Mouse (Mus musculus) spleen, adult 2 months (tissue): ENCODE data around the gene Pprc1. TPM values are rescaled to one million over a fixed set of nuclear protein-coding genes. Genes with fewer than 3 reads are reported as not detected.

Source experiments
- DNase-seq, 2 experiments: peaks; one replicate each; pipeline versions ENCODE4 v3.0.0 to v3.0.0-alpha.2; 2012 to 2021; ENCODE audit warnings: low spot score in 2 of 2, low read depth in 1 of 2
- H3K27ac ChIP-seq: fragments of 200-500 bp; 2 replicates; pipeline ENCODE4 v1.5.1; 2012; ENCODE audit warnings: low read length, inconsistent platforms; ENCODE audit not compliant: insufficient read depth
- H3K27me3 ChIP-seq: fragments of 200-500 bp; 2 replicates; pipeline ENCODE4 v1.6.1; 2012; ENCODE audit warnings: mild to moderate bottlenecking, moderate library complexity, low read length, inconsistent platforms; ENCODE audit not compliant: control insufficient read depth, insufficient read depth
- H3K36me3 ChIP-seq: fragments of 200-500 bp; 2 replicates; pipeline ENCODE4 v1.6.1; 2012; ENCODE audit warnings: mild to moderate bottlenecking, low read length, inconsistent platforms; ENCODE audit not compliant: control insufficient read depth, insufficient read depth
- H3K4me1 ChIP-seq: fragments of 200-500 bp; 2 replicates; pipeline ENCODE4 v1.6.1; 2011; ENCODE audit warnings: inconsistent platforms; ENCODE audit not compliant: control insufficient read depth, insufficient read depth, insufficient read length
- H3K4me3 ChIP-seq: fragments of 200-500 bp; 2 replicates; pipeline ENCODE4 v1.5.1; 2011; ENCODE audit warnings: mild to moderate bottlenecking, inconsistent platforms; ENCODE audit not compliant: insufficient read depth, insufficient read length; ENCODE audit errors: extremely low read depth
- CTCF ChIP-seq: fragments of 200-500 bp; IDR thresholded peaks from 2 replicates; pipeline ENCODE4 v1.5.1; 2011; ENCODE audit warnings: mild to moderate bottlenecking, inconsistent platforms; ENCODE audit not compliant: insufficient read depth, insufficient read length, insufficient replicate concordance; ENCODE audit errors: extremely low read depth
- POLR2A ChIP-seq: fragments of 200-500 bp; IDR thresholded peaks from 2 replicates; pipeline ENCODE4 v1.6.1; 2011; ENCODE audit warnings: low read depth, low read length, inconsistent platforms
- WGBS: fragments of 180-500 bp; shearing (Covaris S2); methylation state at CpG from one replicate; pipeline ENCODE4 v1.1.7; 2018; 5-methylcytosine and 5-hydroxymethylcytosine counted together
- polyA plus RNA-seq: library from polyadenylated mRNA; depleted of rRNA; stranded (reverse); fragments of >200 nt; gene quantifications from 2 replicates; pipeline ENCODE4 v1.2.3, GENCODE M21; 2012

Gene Pprc1
- polyA plus RNA-seq, 1 experiment: 28.5 TPM

DNA sequence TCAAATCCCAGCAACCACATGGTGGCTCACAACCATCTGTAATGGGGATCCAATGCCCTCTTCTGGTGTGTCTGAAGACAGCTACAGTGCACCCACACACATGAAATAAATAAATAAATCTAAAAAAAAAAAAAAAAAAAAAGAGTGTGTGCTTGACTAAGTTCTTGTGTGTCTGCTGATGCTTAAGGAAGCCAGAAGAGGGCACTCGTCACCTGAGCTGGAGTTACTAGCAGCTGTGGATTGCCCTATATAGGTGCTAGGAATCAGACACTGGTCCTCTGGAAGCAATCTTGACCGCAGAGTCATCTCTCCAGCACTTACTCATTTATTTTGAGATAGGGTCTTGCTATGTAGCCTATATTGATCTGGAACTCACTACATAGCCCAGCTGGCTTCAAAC, 49.5 kb downstream of the Pprc1 start:
- no peaks in the 10 kb centered on the region for H3K27me3 ChIP-seq
- H3K36me3 ChIP-seq: no peaks in the 10 kb centered on the region
- DNase-seq: no peak
- H3K4me3 ChIP-seq: no peak overlapping the region
- H3K27ac ChIP-seq: no peak overlapping the region
- no peaks in the 10 kb centered on the region for H3K4me1 ChIP-seq
- TF ChIP-seq POLR2A (no peak), CTCF (no peak)
- 98% methylated on average over 2 of the region's 2 CpGs for whole genome bisulfite sequencing

DNA sequence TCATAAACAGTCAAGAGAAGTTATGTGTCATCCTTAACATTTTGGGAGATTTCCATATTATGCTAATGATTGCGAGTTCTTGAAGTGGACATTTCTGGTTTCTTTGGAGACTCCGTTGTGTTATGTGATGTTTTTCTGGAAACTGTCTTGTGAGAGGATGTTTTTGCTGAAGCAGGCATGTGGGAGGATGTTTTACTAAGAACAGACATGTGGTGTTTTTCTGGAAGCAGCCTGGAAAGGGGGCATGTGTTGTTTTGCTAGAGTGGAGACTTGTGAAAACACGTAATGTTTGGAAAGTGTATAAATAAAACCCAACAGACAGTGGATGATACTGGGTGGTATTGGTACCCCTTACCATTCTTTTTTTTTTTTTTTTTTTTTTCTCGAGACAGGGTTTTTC, 50.6 kb downstream of the Pprc1 start:
- WGBS: 84% methylated on average over 4 of the region's 4 CpGs
- Histone ChIP-seq H3K4me3 (no peak overlapping the region), H3K27ac (no peak overlapping the region), H3K27me3 (no peaks in the 10 kb centered on the region), H3K36me3 (no peaks in the 10 kb centered on the region), H3K4me1 (no peaks in the 10 kb centered on the region)
- no peak for TF ChIP-seq POLR2A
- TF ChIP-seq CTCF: no peak
- DNase-seq: no peak

DNA sequence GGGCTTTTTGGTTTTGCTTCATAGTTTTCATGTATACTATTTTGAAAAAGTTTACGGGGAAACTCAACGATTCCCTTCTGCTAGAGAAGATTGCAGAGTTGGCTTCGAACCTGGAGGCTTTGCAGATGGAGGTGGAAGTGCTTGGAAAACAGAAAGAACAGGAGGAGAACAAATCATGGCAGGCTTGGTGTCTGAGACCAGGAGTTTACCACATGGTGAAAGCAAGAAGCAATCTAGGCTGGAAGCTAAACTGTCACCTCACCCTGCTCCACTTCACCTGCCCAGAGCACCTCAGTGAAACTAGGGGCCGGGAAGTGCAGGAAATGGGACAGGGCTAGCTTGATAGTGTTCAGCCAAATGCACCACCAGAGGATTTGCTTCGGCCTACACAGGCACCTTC, 51.7 kb downstream of the Pprc1 start:
- TF ChIP-seq CTCF (no peak), POLR2A (no peak)
- Histone ChIP-seq H3K36me3 (no peaks in the 10 kb centered on the region), H3K27me3 (no peaks in the 10 kb centered on the region), H3K4me3 (no peak overlapping the region), H3K27ac (no peak overlapping the region), H3K4me1 (no peaks in the 10 kb centered on the region)
- DNase-seq: no peak
- WGBS: 92% methylated on average over 5 of the region's 5 CpGs

DNA sequence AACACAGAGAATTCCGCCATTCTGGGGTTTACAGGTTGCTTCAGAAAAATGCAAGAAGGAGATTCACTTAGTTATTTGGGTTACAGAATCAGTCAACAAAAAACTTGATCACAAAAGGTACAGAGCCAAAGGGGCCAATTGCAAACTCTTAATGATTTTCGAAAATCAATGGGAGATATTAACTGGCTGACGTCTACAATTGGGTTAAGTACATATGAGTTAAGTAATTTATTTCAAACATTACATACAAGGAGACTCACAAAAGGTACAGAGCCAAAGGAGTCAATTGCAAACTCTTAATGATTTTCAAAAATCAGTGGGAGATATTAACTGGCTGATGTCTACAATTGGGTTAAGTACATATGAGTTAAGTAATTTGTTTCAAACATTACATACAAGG, 54.9 kb downstream of the Pprc1 start:
- Histone ChIP-seq H3K27me3 (no peaks in the 10 kb centered on the region), H3K4me3 (no peak overlapping the region), H3K27ac (no peak overlapping the region), H3K4me1 (no peaks in the 10 kb centered on the region; the same call in 1 of the 2 replicates), H3K36me3 (no peaks in the 10 kb centered on the region)
- WGBS: 93% methylated on average over 3 of the region's 3 CpGs
- TF ChIP-seq POLR2A (no peak), CTCF (no peak)
- DNase-seq: no peak

DNA sequence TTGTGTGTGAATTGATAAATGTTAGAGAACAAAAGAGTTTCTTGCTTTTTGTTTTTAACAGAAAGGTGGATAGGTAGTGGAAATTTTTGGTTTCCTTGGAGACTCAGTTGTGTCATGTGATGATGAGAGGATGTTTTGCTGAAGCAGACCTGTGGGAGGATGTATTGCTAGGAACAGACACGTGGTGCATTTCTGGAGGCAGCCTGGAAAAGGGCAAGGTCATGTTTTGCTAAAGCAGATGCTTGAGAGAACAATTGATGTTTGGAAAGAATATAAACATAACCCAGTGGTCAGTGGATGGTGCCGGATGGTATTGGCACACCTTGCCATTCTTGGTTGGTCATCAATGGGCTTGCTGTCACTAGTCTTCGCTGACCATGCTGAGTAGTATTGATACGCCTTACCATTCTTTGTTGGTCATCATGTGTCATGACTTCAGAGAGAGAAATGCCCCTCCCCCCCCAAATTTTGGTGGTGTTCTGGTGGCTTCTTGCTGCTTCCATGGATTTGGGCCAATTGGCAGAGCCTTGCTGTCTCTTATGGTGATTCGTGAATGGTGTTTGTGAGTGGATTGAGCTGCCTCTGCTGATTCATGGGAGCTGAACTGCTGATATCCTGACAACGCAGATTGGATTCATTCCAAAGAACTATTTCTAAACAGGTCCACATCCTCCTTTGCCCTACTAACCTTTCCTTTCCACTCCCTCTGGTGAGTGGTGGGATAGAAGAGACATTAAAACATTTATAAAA, 58.9 kb downstream of the Pprc1 start:
- Histone ChIP-seq H3K27me3 (no peaks in the 10 kb centered on the region), H3K36me3 (no peaks in the 10 kb centered on the region), H3K4me1 (no peaks in the 10 kb centered on the region; the same call in 1 of the 2 replicates), H3K27ac (no peak overlapping the region), H3K4me3 (no peak overlapping the region)
- no peak for TF ChIP-seq POLR2A
- TF ChIP-seq CTCF: no peak
- DNase-seq: no peak
- 85% methylated on average over 6 of the region's 6 CpGs for WGBS

DNA sequence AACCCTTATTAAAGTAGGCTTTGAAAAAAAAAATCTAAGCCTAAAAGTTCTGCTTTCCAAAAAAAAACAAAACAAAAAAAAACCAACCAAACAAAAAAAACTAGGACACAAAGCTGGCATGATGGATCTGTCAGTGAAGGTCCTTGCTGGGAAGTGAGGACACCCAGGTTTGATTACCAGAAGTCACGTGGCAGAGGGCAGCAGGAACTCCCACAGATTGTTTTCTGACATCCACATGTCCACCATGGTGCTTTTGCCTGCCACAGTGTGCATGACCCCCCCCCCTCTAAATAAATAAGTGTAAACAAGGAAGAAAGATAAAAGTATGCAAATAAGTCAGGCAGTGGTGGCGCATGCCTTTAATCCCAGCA, 59.5 kb downstream of the Pprc1 start:
- no peak overlapping the region for H3K27ac ChIP-seq
- H3K27me3 ChIP-seq: no peaks in the 10 kb centered on the region
- no peaks in the 10 kb centered on the region; the same call in 1 of the 2 replicates for H3K4me1 ChIP-seq
- no peaks in the 10 kb centered on the region for H3K36me3 ChIP-seq
- no peak overlapping the region for H3K4me3 ChIP-seq
- no peak for DNase-seq
- TF ChIP-seq POLR2A (no peak), CTCF (no peak)
- WGBS: 81% methylated on average over 2 of the region's 2 CpGs

DNA sequence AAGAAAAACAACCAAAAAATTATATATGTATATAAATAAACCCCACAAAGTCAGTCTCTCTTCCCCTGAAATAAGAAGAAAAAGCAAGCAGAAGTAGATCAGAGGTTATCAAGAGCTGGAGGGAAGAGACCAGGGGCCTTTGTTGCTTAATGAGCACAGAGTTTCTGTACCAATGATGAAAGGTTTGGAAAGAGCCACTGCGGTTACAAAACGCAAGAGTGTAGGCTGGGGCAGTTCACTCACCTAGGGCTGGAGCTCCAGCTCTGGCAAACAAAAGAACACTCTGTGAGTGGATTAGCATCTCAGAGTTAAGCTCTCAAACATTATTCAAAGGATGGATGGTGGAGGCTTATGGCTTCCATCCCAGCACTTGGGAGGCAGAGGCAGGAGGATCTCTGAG, 65.5 kb downstream of the Pprc1 start:
- Histone ChIP-seq H3K27me3 (no peaks in the 10 kb centered on the region), H3K36me3 (no peaks in the 10 kb centered on the region), H3K4me1 (no peaks in the 10 kb centered on the region; the same call in 1 of the 2 replicates), H3K27ac (no peak overlapping the region), H3K4me3 (no peak overlapping the region)
- 90% methylated on average over 2 of the region's 2 CpGs for WGBS
- no peak for DNase-seq
- TF ChIP-seq POLR2A: no peak
- TF ChIP-seq CTCF: no peak
